Mouse (Mus musculus): ENCODE measurements around the gene Gpr183.

The Gpr183 gene

DNA sequence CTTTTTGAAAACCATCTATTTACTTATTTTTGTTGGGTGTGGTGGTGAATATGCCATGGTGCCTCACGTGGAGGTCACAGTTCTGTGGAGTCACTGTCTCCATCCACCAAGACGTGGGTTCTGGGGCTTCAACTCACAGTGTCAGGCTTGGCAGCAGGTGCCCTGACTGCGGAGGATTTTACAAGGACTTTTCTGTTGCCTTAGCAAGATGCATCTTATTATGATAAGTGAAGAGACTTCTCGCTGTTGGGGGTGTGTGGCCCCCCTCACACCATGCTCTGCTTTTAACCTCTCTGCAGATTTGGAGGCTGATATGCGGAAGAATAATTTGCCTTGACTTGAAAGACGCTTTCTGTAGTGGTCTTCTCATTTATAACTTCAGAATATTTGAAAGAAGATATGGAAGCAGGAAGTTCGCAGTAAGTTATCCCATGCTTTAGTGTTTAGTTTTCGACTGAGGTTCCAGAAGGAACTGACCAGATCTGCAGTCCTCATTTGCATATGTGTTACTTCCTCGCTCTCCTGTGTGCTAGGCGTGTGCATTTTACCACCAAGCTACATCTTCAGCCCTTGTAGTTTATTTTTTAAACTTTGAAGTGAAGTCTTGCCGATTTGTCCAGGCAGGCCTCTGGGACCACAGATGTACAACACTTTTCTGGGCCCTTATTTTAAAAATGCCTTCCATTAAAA lies 57.9 kb downstream of the Gpr183 start:
- in situ Hi-C loops (cut with MboI, MseI) = no loop called here

- in situ Hi-C loops (cut with MboI, MseI) = no loop called here
These were observed 58.5 kb downstream of the Gpr183 start for GRCm38 (mm10) chr14:121906341-121906991.

GRCm38 (mm10) chr14:121904754-121905153 lies 60.2 kb downstream of the Gpr183 start:
- in situ Hi-C loops (cut with MboI, MseI) = no loop called here

GRCm38 (mm10) chr14:121903381-121903876 lies 61.6 kb downstream of the Gpr183 start:
- in situ Hi-C loops (cut with MboI, MseI) = no loop called here

All from T-helper 2 cell (primary cell).